Mouse (Mus musculus) heart, embryonic 11.5 days (tissue): ENCODE data around the gene Rock2. TPM values are rescaled to one million over a fixed set of nuclear protein-coding genes. Genes with fewer than 3 reads are reported as not detected.

Experiments
- ATAC-seq: fragments of 200-750 bp; cut with Nextera tagmentation; replicated peaks from 2 replicates; pipeline ENCODE4 v1.8.0; 2017; ENCODE audit warnings: moderate library complexity; ENCODE audit not compliant: insufficient number of reproducible peaks, low FRiP score, low TSS enrichment
- H3K27ac ChIP-seq: fragments of 300-500 bp; sonication (generic); 2 replicates; pipeline ENCODE4 v1.5.1; 2014; ENCODE audit warnings: mild to moderate bottlenecking, low read depth, low read length
- H3K27me3 ChIP-seq: fragments of 300-500 bp; sonication (generic); 2 replicates; pipeline ENCODE4 v1.6.1; 2014; ENCODE audit warnings: mild to moderate bottlenecking, low read length, mixed read lengths; ENCODE audit not compliant: control insufficient read depth, insufficient read depth
- H3K36me3 ChIP-seq: fragments of 300-500 bp; sonication (generic); 2 replicates; pipeline ENCODE4 v1.6.1; 2014; ENCODE audit warnings: mild to moderate bottlenecking, low read length, moderate library complexity, mixed read lengths; ENCODE audit not compliant: control insufficient read depth, insufficient read depth
- H3K4me1 ChIP-seq: fragments of 300-500 bp; sonication (generic); 2 replicates; pipeline ENCODE4 v1.6.1; 2014; ENCODE audit warnings: low read length; ENCODE audit not compliant: control insufficient read depth, insufficient read depth
- H3K4me2 ChIP-seq: fragments of 300-500 bp; sonication (generic); 2 replicates; pipeline ENCODE4 v1.6.1; 2014; ENCODE audit warnings: mild to moderate bottlenecking, moderate library complexity
- H3K4me3 ChIP-seq: fragments of 300-500 bp; sonication (generic); 2 replicates; pipeline ENCODE4 v1.5.1; 2014; ENCODE audit warnings: low read depth, low read length
- H3K9ac ChIP-seq: fragments of 300-500 bp; sonication (generic); 2 replicates; pipeline ENCODE4 v1.6.1; 2014; ENCODE audit warnings: mild to moderate bottlenecking, low read depth, low read length, moderate library complexity
- H3K9me3 ChIP-seq: fragments of 300-500 bp; sonication (generic); replicated peaks from 2 replicates; pipeline ENCODE4 v1.6.1; 2016; ENCODE audit warnings: low read length; ENCODE audit not compliant: control insufficient read depth
- WGBS: fragments of 180-500 bp; shearing (Covaris S2); extraction: QIAGEN DNeasy Blood & Tissue Kit; methylation state at CpG from one replicate; pipeline ENCODE4 v1.1.7; 2014; ENCODE audit not compliant: insufficient replicate concordance; 5-methylcytosine and 5-hydroxymethylcytosine counted together
- polyA plus RNA-seq: library from polyadenylated mRNA; unstranded; fragments of >200 nt; fragmentation: Nextera tagmentation; extraction: Ambion mirVana; gene quantifications from 2 replicates; pipeline ENCODE4 v1.2.1, GENCODE M21; 2014

Gene Rock2
- polyA plus RNA-seq, 1 experiment from 2014 or later: 22.2 TPM

- no peak overlapping the region for H3K4me2 ChIP-seq
- no peak overlapping the region for H3K27ac ChIP-seq
- no peaks in the 10 kb centered on the region for H3K9me3 ChIP-seq
- no peak for ATAC-seq
- H3K4me1 ChIP-seq: no peaks in the 10 kb centered on the region
- H3K36me3 ChIP-seq: no peaks in the 10 kb centered on the region; the same call in 1 of the 2 replicates
- 86% methylated on average over 2 of the region's 2 CpGs for WGBS
- no peak overlapping the region for H3K9ac ChIP-seq
- H3K27me3 ChIP-seq: no peaks in the 10 kb centered on the region
- H3K4me3 ChIP-seq: no peak overlapping the region
Observed at GRCm38 (mm10) chr12:16927889-16928288, 33.2 kb downstream of the Rock2 start.

DNA sequence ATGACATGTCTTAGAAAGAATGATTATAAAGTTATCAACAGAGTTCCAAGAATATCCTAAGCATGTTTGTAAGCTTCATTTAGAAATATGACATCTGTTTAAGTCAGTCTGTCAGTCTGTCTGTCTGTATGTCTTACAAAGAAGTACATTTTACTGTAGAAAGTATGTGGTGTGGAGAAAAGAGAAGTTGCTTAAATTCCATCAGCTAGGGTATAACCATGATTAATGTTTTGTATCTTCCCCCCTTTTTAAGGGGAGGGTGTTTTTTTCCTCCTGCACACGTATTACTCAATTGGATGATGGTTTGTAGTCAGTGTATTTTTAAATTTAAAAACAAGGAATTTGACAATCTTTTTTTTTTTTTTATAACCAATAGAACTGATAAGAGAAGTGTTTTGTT is 39.7 kb downstream of the Rock2 start:
- no peaks in the 10 kb centered on the region for H3K9me3 ChIP-seq
- no peaks in the 10 kb centered on the region for H3K27me3 ChIP-seq
- no peak overlapping the region for H3K9ac ChIP-seq
- WGBS: 88% methylated on average over 1 of the region's 1 CpGs
- H3K4me3 ChIP-seq: no peak overlapping the region
- no peaks in the 10 kb centered on the region; the same call in 1 of the 2 replicates for H3K36me3 ChIP-seq
- H3K4me1 ChIP-seq: no peaks in the 10 kb centered on the region
- H3K27ac ChIP-seq: no peak overlapping the region
- ATAC-seq: no peak
- H3K4me2 ChIP-seq: no peak overlapping the region

DNA sequence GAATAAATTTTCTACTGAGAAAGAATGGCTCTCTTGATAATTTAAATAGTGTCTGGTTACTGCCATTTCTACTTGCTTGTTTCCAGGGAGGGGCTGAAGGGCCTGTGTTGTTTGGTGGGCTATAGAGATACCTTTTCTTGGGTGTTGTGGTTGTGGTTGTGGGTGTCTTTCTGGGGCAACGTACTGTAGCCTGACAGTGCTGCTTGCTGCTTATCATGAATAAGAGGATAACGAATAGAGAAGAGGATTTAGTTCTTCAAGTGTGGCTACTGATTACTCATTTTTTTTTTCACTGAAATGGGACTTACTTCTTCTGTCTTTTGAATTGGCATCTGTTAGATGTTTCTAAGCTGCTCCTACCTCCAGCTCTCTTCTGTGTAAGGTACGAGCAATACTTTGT is 47.3 kb downstream of the Rock2 start:
- ATAC-seq: no peak
- H3K9me3 ChIP-seq: no peaks in the 10 kb centered on the region
- no peak overlapping the region for H3K27ac ChIP-seq
- no peaks in the 10 kb centered on the region for H3K36me3 ChIP-seq
- no peak overlapping the region for H3K9ac ChIP-seq
- no peak overlapping the region for H3K4me2 ChIP-seq
- no peak overlapping the region for H3K4me3 ChIP-seq
- 82% methylated on average over 3 of the region's 3 CpGs for WGBS
- no peaks in the 10 kb centered on the region for H3K27me3 ChIP-seq
- no peaks in the 10 kb centered on the region for H3K4me1 ChIP-seq

DNA sequence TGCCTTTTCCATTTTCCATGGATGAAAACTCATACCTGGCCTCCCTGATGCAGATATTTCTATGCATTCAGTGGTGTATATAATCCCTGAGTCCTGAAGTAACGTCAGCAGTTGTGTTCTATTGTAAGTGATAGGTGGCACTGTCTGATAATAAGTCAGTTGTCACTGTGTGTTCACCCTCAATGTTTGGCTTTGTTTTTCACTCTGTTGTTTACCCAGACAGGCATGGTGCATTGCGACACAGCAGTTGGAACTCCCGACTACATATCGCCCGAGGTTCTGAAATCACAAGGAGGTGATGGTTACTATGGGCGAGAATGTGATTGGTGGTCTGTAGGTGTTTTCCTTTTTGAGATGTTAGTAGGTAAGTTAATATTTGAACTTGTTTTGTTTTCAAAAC is 53.5 kb downstream of the Rock2 start:
- no peaks in the 10 kb centered on the region; the same call in 1 of the 2 replicates for H3K36me3 ChIP-seq
- no peak for ATAC-seq
- WGBS: 92% methylated on average over 6 of the region's 6 CpGs

DNA sequence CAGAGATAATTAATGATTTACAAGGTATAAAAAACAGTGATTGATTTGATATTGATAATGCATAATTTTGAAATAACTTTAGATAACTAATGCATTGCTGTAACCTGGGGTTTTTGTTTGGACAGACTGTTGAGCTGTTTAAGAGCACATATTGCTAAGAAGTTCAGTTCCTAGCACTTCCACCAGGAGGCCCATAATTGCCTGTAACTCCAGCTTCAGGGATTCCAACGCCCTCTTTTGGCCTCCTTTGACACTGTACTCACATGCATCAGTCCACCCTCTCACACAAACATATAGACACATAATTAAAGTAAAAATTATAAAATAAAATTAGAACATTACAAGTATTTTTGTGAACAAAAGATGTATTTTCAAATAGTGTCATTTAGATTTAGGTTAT is 64.2 kb downstream of the Rock2 start:
- no peaks in the 10 kb centered on the region for H3K4me1 ChIP-seq
- no peak for ATAC-seq
- H3K9me3 ChIP-seq: no peaks in the 10 kb centered on the region
- peaks cover 39% of the 10 kb centered on the region for H3K36me3 ChIP-seq
- H3K9ac ChIP-seq: no peak overlapping the region
- no peak overlapping the region for H3K4me2 ChIP-seq
- H3K27ac ChIP-seq: no peak overlapping the region
- WGBS: 74% methylated on average over 1 of the region's 1 CpGs
- H3K4me3 ChIP-seq: no peak overlapping the region
- H3K27me3 ChIP-seq: no peaks in the 10 kb centered on the region

More for the DNA sequence above, 53.5 kb downstream of the Rock2 start:
- Histone ChIP-seq H3K4me1 (no peaks in the 10 kb centered on the region), H3K4me3 (no peak overlapping the region), H3K4me2 (no peak overlapping the region), H3K27ac (no peak overlapping the region), H3K9ac (no peak overlapping the region), H3K9me3 (no peaks in the 10 kb centered on the region), H3K27me3 (no peaks in the 10 kb centered on the region)

- H3K36me3 ChIP-seq: peaks cover 22% of the 10 kb centered on the region
- H3K4me1 ChIP-seq: no peaks in the 10 kb centered on the region
- H3K4me2 ChIP-seq: no peak overlapping the region
- ATAC-seq: no peak
- H3K27me3 ChIP-seq: no peaks in the 10 kb centered on the region
- no peak overlapping the region for H3K9ac ChIP-seq
- no peak overlapping the region for H3K4me3 ChIP-seq
- no peaks in the 10 kb centered on the region for H3K9me3 ChIP-seq
- WGBS: 75% methylated on average over 2 of the region's 2 CpGs
- no peak overlapping the region for H3K27ac ChIP-seq
Observed at GRCm38 (mm10) chr12:16963354-16963753, 68.7 kb downstream of the Rock2 start.

DNA sequence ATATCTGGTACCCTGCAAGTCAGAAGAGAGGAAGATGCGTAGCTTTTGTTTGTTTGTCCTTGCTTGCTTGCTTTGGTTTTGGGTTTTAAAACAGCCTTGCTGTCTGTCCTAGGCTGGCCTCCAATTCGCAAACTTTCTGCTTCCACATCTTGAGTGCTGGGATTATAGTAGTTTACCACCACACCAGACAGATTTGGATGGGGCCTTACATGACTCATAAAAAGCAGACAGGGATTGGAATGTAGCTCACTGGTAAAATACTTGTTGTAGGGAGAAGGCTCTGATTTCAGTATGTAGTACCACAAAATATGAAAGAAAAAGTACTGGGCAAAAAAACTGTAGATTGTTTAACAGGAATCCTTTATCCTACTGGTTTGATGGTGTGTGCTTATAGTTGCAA is 72.1 kb downstream of the Rock2 start:
- Histone ChIP-seq H3K9ac (no peak overlapping the region), H3K9me3 (no peaks in the 10 kb centered on the region), H3K4me2 (no peak overlapping the region), H3K4me3 (no peak overlapping the region), H3K27me3 (no peaks in the 10 kb centered on the region), H3K4me1 (no peaks in the 10 kb centered on the region), H3K36me3 (peaks cover 22% of the 10 kb centered on the region; the same call in 1 of the 2 replicates), H3K27ac (no peak overlapping the region)
- ATAC-seq: no peak
- 95% methylated on average over 2 of the region's 2 CpGs for WGBS

GRCm38 (mm10) chr12:16977120-16977519 is 82.4 kb downstream of the Rock2 start:
- Histone ChIP-seq H3K4me2 (no peak overlapping the region), H3K9ac (no peak overlapping the region), H3K9me3 (no peaks in the 10 kb centered on the region), H3K27me3 (no peaks in the 10 kb centered on the region), H3K27ac (no peak overlapping the region), H3K36me3 (peaks cover 41% of the 10 kb centered on the region), H3K4me1 (no peaks in the 10 kb centered on the region), H3K4me3 (no peak overlapping the region)
- no peak for ATAC-seq

GRCm38 (mm10) chr12:16985778-16986177 is 91.1 kb downstream of the Rock2 start:
- H3K36me3 ChIP-seq: peaks cover 6% of the 10 kb centered on the region; the same call in 1 of the 2 replicates
- H3K9ac ChIP-seq: no peak overlapping the region
- H3K27ac ChIP-seq: no peak overlapping the region
- H3K4me3 ChIP-seq: no peak overlapping the region
- H3K27me3 ChIP-seq: no peaks in the 10 kb centered on the region
- H3K4me1 ChIP-seq: no peaks in the 10 kb centered on the region
- ATAC-seq: no peak
- 88% methylated on average over 1 of the region's 1 CpGs for WGBS
- H3K9me3 ChIP-seq: no peaks in the 10 kb centered on the region
- H3K4me2 ChIP-seq: no peak overlapping the region
